Mouse (Mus musculus): ENCODE data around the gene Cdh16.
A peak's percentile ranks its signal among the peaks of the same experiment; 100 is the strongest.
"Not testable (repeated sequence)": the region's sequence is repeated elsewhere in the genome, so short reads cannot be mapped to it uniquely, and the experiment has no call there.

Cdh16 gene

DNA sequence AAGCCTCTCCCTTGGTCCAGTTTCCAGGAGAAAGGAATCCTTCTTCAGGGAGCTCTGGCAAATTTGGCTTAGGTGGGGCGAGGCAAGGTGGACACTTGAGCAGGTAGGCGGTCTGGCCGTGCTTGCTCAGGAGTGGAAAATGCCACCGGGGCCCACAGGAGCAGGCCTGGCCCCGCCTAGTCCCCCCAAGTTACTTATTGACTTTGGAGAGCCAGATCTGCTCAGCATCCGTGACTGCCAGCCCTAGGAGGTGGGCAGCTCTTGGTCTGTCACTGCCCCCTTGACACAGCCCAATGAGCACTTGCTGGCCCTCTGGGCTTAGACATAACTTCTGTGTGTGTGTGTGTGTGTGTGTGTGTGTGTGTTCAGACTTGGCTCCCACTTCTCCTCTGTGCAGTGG is at the start of gene Cdh16:
Gene Cdh16, minus strand, starts transcription at position 236 of the 400 bp plus-strand sequence.
- no peak for DNase-seq (ENCODE audit: extremely low spot score, low spot score)

DNA sequence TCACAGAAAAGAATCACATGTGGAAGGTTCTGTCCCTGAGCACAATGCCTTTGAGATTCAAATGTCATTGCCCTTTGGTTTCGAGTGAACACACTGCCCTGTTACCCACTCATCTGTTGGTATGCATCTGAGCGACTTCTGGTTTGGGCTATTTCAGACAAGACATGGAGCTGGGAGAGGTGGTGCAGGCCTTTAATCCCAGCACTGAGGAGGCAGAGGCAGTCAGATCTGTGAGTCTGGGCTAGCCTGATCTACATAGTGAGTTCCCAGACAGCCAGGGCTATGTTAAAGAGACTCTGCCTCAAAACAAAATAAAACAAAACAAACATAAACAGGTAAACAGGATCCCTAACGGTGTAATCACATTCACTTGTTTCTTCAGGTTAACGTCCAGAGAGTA is 31.4 kb upstream of the Cdh16 start:
- no peak for DNase-seq (ENCODE audit: extremely low spot score, low spot score)

GRCm38 (mm10) chr8:104654984-104655383 is 30.8 kb upstream of the Cdh16 start:
- peak; percentile 53 for DNase-seq (ENCODE audit: extremely low spot score, low spot score)

- not testable (repeated sequence) for DNase-seq (ENCODE audit: extremely low spot score, low spot score)
Measured at GRCm38 (mm10) chr8:104644187-104644586, 20.0 kb upstream of the Cdh16 start.

- no peak for DNase-seq (ENCODE audit: extremely low spot score, low spot score)
Measured at GRCm38 (mm10) chr8:104642324-104642654, 18.1 kb upstream of the Cdh16 start.

DNA sequence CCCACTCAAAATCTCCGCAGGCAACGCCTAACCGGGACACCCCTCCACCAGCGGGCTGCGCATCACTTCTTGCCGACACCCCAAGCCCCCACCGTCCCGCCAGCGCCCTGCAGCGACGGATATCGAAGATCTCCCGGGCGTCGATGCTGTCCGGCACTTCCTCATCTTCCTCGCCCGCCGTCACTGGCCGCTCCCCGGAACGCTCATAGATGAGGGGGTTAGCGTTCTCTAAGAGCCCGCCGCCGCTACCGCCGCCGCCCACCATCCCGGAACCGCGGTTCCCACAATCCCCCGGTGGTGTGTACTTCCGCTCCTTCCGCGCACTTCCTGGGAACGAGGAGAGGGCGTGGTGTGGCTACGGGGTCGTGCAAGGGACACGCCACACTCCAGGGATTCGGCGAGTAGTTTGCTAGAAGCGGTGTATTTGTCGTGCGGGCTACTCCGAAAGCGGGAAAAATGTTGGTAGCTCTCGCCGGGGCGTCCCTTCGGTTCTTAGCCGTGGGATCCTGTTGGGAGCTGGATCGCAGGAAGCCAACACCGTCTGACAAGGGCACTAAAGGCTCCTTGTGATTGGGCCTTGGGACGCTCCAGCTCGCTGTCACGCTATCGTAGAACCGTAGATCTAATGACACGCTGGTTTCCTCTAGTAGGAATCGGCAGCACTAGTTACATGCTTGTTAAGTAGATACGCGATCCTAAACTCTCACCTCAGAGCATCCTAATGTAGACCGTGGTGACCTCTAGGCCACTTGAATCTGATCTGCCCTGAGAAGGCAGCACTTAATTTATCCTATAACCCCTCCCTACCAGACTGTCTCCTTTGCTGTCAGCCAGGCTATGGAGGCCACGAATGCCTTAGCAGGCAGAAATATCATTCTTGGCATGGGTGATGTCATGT is 17.5 kb upstream of the Cdh16 start, which contains the start of gene Ciao2b:
Gene Ciao2b, minus strand, starts transcription at position 540 of the 898 bp plus-strand sequence.
- peak; percentile 86 for DNase-seq (ENCODE audit: extremely low spot score, low spot score)

DNA sequence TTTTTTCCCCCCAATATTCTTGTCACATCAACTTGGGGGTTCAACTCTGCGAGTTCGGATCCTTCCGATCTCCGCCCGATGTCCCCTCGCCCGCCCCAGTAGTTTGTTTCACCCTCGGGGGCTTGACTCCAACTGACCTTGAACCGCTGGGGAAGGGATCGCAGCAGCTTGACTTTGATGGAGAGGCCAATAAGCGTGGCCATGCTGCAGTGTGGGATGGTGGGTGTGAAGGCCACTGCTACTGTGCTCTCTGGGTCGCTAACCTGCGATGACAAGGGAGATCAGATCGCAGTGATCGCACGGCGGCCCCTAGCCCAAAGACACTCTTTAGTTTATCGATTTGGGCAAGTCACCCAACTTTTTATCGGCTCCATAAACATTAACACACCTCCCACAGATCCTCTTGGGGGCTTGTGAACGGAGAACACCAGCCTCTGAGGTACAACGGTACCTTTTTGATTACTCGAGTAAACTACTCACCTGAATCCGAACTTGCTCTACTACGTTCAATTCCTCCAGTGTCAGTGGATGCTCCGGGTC is 16.7 kb upstream of the Cdh16 start:
- no peak for DNase-seq (ENCODE audit: extremely low spot score, low spot score)

DNA sequence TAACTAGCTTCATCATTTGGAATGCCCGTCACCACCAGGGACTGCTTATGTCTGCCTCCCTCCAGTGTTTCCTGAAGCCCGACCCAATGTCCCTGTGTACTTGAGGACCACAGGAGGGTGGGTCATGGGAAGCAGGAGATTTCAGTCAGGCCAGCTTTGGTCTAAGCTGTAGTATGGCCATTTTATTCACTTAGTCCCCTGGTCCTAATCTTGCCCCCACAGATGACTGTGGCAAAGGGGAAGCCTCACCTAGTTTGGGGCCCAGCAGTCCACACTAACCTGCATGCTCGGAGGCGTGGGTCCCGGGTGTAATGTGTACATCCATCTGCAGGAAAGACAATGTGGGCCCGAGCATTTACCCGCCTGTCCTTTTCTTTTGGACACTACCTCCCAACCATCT is 16.0 kb upstream of the Cdh16 start:
- no peak for DNase-seq (ENCODE audit: extremely low spot score, low spot score)

GRCm38 (mm10) chr8:104638010-104638409 is 13.8 kb upstream of the Cdh16 start:
- DNase-seq (ENCODE audit: extremely low spot score, low spot score) = no peak

DNA sequence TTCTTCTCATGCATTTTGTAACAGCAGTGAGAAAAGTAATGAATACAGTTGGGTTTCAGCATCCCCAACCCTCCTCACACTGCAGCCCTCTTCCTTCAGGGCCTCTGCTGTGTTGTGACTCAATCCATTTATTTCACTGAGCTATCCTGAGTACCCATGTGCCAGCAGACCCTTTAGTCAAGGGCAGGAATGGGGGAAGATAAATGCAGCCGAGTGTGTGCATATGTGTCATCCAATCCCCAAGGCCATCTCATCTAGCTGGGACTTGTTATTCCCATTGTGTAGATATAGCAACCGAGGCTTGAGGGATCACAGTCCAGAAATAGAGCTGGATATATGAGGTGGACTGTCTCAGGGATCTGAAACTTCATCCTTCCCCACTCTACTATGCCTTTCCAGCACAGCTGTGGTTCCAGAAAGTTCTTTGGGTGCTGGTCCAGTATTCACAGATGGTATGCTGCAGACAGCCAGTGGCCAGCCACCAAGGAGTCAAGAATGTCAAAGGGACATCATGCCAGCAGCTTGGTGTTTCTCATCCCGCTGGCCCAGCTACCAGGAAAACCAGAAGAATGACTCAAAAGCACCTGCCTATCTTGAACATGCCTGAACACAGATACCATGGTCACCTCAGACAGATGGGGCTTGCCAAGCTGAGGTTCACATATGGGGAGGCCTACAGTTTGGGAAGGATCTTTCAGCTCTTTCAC is 11.0 kb upstream of the Cdh16 start:
- DNase-seq (ENCODE audit: extremely low spot score, low spot score) = no peak

- DNase-seq (ENCODE audit: extremely low spot score, low spot score) = no peak
Measured at GRCm38 (mm10) chr8:104633156-104633744, 9.1 kb upstream of the Cdh16 start.

- DNase-seq (ENCODE audit: extremely low spot score, low spot score) = no peak
Measured at GRCm38 (mm10) chr8:104632486-104632885, 8.3 kb upstream of the Cdh16 start.

GRCm38 (mm10) chr8:104631975-104632374 is 7.8 kb upstream of the Cdh16 start:
- no peak for DNase-seq (ENCODE audit: extremely low spot score, low spot score)

DNA sequence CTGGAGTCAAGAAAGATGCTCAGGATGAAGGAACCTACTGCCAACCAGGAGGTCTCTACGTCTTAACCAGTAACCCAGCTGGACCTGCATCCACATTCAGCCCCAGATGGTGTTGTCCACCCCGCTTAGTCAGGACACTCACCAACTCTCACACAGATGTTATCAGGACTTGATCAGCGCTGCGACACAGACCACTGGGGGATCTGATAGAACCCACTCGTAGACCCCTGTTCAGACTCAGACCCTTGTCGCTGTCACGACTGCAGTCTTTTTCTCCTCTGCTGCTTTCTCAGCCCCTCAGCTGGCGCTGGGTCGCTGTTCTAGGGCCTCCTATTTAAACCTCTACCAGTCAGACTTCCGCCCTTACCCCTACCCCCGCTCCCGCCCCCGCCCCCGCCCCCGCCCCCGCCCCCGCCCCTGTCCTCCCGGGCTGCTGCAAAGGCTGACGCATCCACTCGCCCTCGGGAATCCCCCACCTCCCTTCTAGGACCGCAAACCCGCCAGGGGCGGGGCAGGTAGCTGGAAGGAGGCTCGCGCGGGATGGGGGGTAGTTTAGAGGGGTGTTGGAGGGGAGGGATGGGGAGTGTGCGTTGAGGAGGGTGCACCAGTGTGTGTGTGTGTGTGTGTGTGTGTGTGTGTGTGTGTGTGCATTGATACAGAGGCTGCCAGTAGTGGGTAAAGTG is 6.9 kb upstream of the Cdh16 start, which contains the start of gene Rrad:
Gene Rrad, minus strand, starts transcription at position 347 of the 683 bp plus-strand sequence.
- DNase-seq (ENCODE audit: extremely low spot score, low spot score) = peak; percentile 57

GRCm38 (mm10) chr8:104630574-104630973 is 6.4 kb upstream of the Cdh16 start:
- DNase-seq (ENCODE audit: extremely low spot score, low spot score) = no peak

GRCm38 (mm10) chr8:104630111-104630479 is 5.9 kb upstream of the Cdh16 start:
- no peak for DNase-seq (ENCODE audit: extremely low spot score, low spot score)

DNA sequence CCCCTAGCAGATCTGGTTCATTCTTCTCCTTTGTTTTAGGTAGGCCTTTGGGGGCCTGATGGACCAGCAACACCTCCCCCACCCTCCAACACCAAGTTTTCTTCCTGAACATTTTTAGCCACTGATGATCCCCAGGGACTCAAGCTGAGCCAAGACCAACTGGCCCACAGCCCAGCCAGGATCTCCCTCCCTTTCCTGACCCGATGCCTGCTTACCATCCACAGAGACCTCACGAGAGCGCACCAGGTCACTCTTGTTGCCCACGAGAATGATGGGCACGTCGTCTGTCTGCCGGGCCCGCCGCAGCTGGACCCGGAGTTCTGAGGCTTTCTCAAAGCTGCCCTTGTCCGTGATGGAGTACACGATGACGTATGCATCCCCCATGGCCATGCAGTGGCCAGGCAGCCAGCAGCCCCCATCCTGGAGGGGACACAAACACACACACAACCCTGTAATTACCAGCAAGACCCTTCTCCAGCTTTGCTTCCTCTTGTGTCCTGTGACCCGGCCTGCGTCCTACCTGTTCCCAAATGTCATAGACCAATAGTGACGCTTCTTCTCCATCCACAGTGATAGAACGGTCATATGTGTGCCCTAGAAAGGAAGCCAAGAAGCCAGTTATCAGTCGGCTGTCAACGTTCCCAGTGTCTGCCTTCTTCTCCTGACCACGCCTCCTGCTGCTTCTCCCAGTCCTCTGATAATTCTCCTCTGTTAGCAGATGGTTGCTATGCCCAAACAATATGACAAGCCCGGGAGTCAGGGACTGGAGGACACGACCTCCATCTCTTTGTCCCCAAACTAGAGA is 5.3 kb upstream of the Cdh16 start:
- DNase-seq (ENCODE audit: extremely low spot score, low spot score) = no peak

DNA sequence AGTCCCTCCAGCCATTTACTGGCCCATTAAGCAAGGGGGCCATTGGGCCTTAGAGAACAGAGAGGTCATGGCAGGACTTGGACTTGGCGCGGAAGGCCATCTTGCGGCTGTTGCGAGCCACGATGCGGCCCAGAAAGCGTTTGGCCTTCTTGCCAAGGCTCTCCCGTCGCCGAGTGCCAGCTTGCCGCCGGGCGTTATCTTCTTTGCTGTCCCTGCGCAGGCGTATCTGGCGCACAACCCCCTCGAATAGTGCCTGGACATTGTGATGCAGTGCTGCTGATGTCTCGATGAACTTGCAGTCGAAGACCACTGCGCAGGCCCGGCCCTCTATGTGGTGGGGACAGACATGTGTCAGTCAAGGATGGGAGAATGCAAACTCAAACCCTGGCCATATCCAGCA is 4.2 kb upstream of the Cdh16 start:
- no peak for DNase-seq (ENCODE audit: extremely low spot score, low spot score)

DNA sequence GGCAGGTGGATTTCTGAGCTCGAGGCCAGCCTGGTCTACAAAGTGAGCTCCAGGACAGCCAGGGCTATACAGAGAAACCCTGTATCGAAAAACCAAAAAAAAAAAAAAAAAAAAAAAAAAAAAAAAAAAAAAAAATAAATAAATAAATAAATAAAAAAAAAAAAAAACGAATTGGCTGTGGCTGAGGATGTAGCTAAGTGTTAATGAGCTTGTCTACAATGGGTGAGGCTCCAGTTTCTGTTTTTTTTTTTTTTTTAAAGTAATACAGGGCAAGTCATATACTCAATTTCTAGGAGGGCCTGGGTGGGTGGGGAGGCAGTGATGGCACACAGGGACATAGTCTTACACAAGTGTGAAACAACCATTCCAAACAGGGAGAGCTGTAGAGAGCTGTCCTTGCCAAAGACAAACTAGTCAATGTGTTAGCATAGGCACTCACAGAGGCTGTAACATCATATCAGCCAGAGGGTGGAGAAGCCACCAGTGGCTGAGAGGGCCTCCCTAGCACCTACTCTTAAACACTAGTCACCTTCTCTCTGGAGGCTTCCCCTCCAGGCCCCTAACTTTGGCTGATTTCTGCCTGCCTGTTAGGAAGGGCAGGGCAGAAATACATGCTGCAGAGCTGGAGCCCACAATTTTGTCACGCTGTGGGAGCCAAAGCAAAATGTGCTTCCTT is 3.0 kb upstream of the Cdh16 start:
- DNase-seq (ENCODE audit: extremely low spot score, low spot score) = no peak

DNA sequence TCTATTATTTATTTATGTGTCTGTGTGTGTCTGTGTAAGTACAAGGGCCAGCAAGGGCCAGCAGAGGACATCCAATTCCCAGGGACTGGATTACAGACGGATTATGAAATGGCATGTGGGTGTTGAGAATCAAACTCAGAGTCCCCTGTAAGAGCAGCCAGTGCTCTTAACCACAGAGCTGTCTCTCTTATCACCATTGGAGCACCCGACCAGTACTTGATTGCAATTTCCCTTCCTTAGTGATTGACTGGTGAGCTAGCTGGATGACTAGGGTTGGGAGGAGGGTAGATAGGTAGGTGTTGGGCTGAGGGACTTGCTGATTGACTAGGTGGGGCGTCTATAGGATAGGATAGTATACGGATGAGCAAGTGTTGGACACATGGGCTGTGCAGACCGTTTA is 3.4 kb downstream of the Cdh16 start:
- no peak for DNase-seq (ENCODE audit: extremely low spot score, low spot score)

All from neural tube, embryonic 10.5 days (tissue).